Mouse (Mus musculus): Measurements from ENCODE around the gene Lgi4. TPM values are rescaled to one million over a fixed set of nuclear protein-coding genes. Genes with fewer than 3 reads are reported as not detected.
A peak's percentile ranks its signal among the peaks of the same experiment; 100 is the strongest.

Gene Lgi4
- polyA plus RNA-seq, 1 experiment from 2014 or later, result 1.7 TPM

GRCm38 (mm10) chr7:31114646-31115045 is 55.5 kb downstream of the Lgi4 start:
- ATAC-seq (ENCODE audit: insufficient read depth, low FRiP score), result 0 out of 2 replicates have a peak, but pooled peaks have one; percentile 4
- H3K4me3 ChIP-seq (replicated peaks; ENCODE audit: low read length), result peak overlapping the region; percentile 37
- H3K4me2 ChIP-seq (ENCODE audit: low read depth, low read length), result peak overlapping the region; percentile 56
- H3K36me3 ChIP-seq (ENCODE audit: control insufficient read depth, insufficient read depth, low read length), result no peaks in the 10 kb centered on the region
- peak overlapping the region; percentile 76 for H3K27ac ChIP-seq (ENCODE audit: low read length)
- 42% methylated on average over 10 of the region's 10 CpGs for WGBS
- peaks cover 15% of the 10 kb centered on the region for H3K4me1 ChIP-seq (ENCODE audit: control insufficient read depth, insufficient read depth, low read length)
- no peaks in the 10 kb centered on the region for H3K9me3 ChIP-seq (replicated peaks; ENCODE audit: control insufficient read depth, low read length)
- H3K27me3 ChIP-seq (ENCODE audit: control insufficient read depth, insufficient read depth, low read length), result no peaks in the 10 kb centered on the region
- peak overlapping the region; percentile 66 for H3K9ac ChIP-seq (ENCODE audit: low read length)

DNA sequence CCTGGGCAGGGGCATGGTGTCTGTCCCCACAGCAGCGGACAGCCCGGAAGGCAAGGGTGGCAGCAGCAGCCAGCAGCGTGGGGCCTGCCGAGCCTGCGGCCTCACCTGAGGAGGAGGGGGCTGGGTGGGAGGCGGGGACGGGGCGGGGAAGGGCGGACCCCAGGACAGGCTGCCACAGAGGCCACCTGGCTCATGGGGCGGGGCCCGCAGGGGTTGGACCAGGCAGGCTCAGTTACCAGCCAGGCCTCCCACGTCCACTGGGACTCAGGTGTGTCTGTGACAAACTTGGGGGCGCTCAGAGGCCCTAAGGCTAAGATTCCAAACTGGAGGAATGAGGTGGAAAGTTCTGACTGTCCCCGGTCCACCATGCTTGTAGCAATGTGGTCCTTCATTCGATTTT is 56.0 kb downstream of the Lgi4 start, which contains the start of gene Hpn:
Gene Hpn (minus strand): TSS at position 109 of the 400 bp plus-strand sequence.
- no peaks in the 10 kb centered on the region for H3K36me3 ChIP-seq (ENCODE audit: control insufficient read depth, insufficient read depth, low read length)
- H3K9ac ChIP-seq (ENCODE audit: low read length), result peak within 1 kb of the TSS; percentile 66
- H3K4me1 ChIP-seq (ENCODE audit: control insufficient read depth, insufficient read depth, low read length), result peaks cover 15% of the 10 kb centered on the region
- ATAC-seq (ENCODE audit: insufficient read depth, low FRiP score), result peak; percentile 88
- H3K4me2 ChIP-seq (ENCODE audit: low read depth, low read length), result peak within 1 kb of the TSS; percentile 56
- H3K27me3 ChIP-seq (ENCODE audit: control insufficient read depth, insufficient read depth, low read length), result no peaks in the 10 kb centered on the region
- H3K9me3 ChIP-seq (replicated peaks; ENCODE audit: control insufficient read depth, low read length), result no peaks in the 10 kb centered on the region
- peak within 1 kb of the TSS; percentile 37 for H3K4me3 ChIP-seq (replicated peaks; ENCODE audit: low read length)
- H3K27ac ChIP-seq (ENCODE audit: low read length), result peak within 1 kb of the TSS; percentile 76
- 27% methylated on average over 15 of the region's 15 CpGs for WGBS

DNA sequence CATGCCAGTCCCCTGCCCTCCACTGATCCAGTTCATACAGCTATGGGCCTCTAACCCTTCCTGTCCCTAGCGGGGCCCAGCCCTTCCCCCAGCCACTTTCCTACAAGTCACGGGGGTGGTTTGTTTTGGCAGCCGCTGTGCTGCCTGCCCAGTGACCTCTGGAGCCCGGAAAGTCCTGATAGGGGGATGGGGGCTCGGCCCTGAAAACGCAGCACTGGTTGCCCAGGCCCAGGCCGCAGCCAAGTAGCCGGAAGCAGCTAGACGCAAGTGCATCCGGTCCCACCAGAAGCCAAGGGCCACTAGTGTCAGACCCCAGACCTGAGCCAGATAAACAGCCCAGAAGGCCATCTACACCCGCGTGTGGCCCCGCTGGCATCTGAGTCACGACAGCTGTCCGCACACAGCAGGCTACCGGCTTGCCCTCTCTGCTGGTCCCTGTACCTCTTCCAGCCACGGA is 56.5 kb downstream of the Lgi4 start:
- peak; percentile 70 for ATAC-seq (ENCODE audit: insufficient read depth, low FRiP score)
- peak overlapping the region; percentile 66 for H3K27ac ChIP-seq (ENCODE audit: low read length)
- no peak overlapping the region for H3K4me3 ChIP-seq (replicated peaks; ENCODE audit: low read length)
- peaks cover 15% of the 10 kb centered on the region for H3K4me1 ChIP-seq (ENCODE audit: control insufficient read depth, insufficient read depth, low read length)
- H3K9ac ChIP-seq (ENCODE audit: low read length), result peak overlapping the region; percentile 66
- H3K27me3 ChIP-seq (ENCODE audit: control insufficient read depth, insufficient read depth, low read length), result no peaks in the 10 kb centered on the region
- no peaks in the 10 kb centered on the region for H3K36me3 ChIP-seq (ENCODE audit: control insufficient read depth, insufficient read depth, low read length)
- 20% methylated on average over 17 of the region's 17 CpGs for WGBS
- peak overlapping the region; percentile 56 for H3K4me2 ChIP-seq (ENCODE audit: low read depth, low read length)
- no peaks in the 10 kb centered on the region for H3K9me3 ChIP-seq (replicated peaks; ENCODE audit: control insufficient read depth, low read length)

- Histone ChIP-seq H3K36me3 (ENCODE audit: control insufficient read depth, insufficient read depth, low read length) (no peaks in the 10 kb centered on the region), H3K9ac (ENCODE audit: low read length) (no peak overlapping the region), H3K9me3 (replicated peaks; ENCODE audit: control insufficient read depth, low read length) (no peaks in the 10 kb centered on the region), H3K4me2 (ENCODE audit: low read depth, low read length) (no peak overlapping the region), H3K27me3 (ENCODE audit: control insufficient read depth, insufficient read depth, low read length) (no peaks in the 10 kb centered on the region), H3K4me3 (replicated peaks; ENCODE audit: low read length) (no peak overlapping the region), H3K27ac (ENCODE audit: low read length) (no peak overlapping the region), H3K4me1 (ENCODE audit: control insufficient read depth, insufficient read depth, low read length) (peaks cover 15% of the 10 kb centered on the region)
- no peak for ATAC-seq (ENCODE audit: insufficient read depth, low FRiP score)
- WGBS, result 44% methylated on average over 15 of the region's 16 CpGs
These were observed 57.6 kb downstream of the Lgi4 start for GRCm38 (mm10) chr7:31116721-31117145.

GRCm38 (mm10) chr7:31117465-31117864 is 58.3 kb downstream of the Lgi4 start:
- Histone ChIP-seq H3K9ac (ENCODE audit: low read length) (no peak overlapping the region), H3K27ac (ENCODE audit: low read length) (no peak overlapping the region), H3K4me3 (replicated peaks; ENCODE audit: low read length) (no peak overlapping the region), H3K4me2 (ENCODE audit: low read depth, low read length) (no peak overlapping the region), H3K9me3 (replicated peaks; ENCODE audit: control insufficient read depth, low read length) (no peaks in the 10 kb centered on the region), H3K36me3 (ENCODE audit: control insufficient read depth, insufficient read depth, low read length) (no peaks in the 10 kb centered on the region), H3K27me3 (ENCODE audit: control insufficient read depth, insufficient read depth, low read length) (no peaks in the 10 kb centered on the region), H3K4me1 (ENCODE audit: control insufficient read depth, insufficient read depth, low read length) (peaks cover 11% of the 10 kb centered on the region)
- WGBS, result 87% methylated on average over 11 of the region's 11 CpGs
- ATAC-seq (ENCODE audit: insufficient read depth, low FRiP score), result no peak

- no peaks in the 10 kb centered on the region for H3K9me3 ChIP-seq (replicated peaks; ENCODE audit: control insufficient read depth, low read length)
- no peaks in the 10 kb centered on the region for H3K36me3 ChIP-seq (ENCODE audit: control insufficient read depth, insufficient read depth, low read length)
- H3K4me1 ChIP-seq (ENCODE audit: control insufficient read depth, insufficient read depth, low read length), result peaks cover 11% of the 10 kb centered on the region
- no peak overlapping the region for H3K4me3 ChIP-seq (replicated peaks; ENCODE audit: low read length)
- H3K27me3 ChIP-seq (ENCODE audit: control insufficient read depth, insufficient read depth, low read length), result no peaks in the 10 kb centered on the region
- no peak for ATAC-seq (ENCODE audit: insufficient read depth, low FRiP score)
- H3K4me2 ChIP-seq (ENCODE audit: low read depth, low read length), result no peak overlapping the region
- WGBS, result 77% methylated on average over 7 of the region's 7 CpGs
- H3K27ac ChIP-seq (ENCODE audit: low read length), result no peak overlapping the region
- H3K9ac ChIP-seq (ENCODE audit: low read length), result no peak overlapping the region
These were observed 59.3 kb downstream of the Lgi4 start for GRCm38 (mm10) chr7:31118486-31118885.

GRCm38 (mm10) chr7:31119556-31119955 is 60.4 kb downstream of the Lgi4 start:
- Histone ChIP-seq H3K4me3 (replicated peaks; ENCODE audit: low read length) (no peak overlapping the region), H3K36me3 (ENCODE audit: control insufficient read depth, insufficient read depth, low read length) (no peaks in the 10 kb centered on the region), H3K4me1 (ENCODE audit: control insufficient read depth, insufficient read depth, low read length) (peaks cover 9% of the 10 kb centered on the region), H3K9ac (ENCODE audit: low read length) (no peak overlapping the region), H3K27ac (ENCODE audit: low read length) (no peak overlapping the region), H3K9me3 (replicated peaks; ENCODE audit: control insufficient read depth, low read length) (no peaks in the 10 kb centered on the region), H3K4me2 (ENCODE audit: low read depth, low read length) (no peak overlapping the region), H3K27me3 (ENCODE audit: control insufficient read depth, insufficient read depth, low read length) (no peaks in the 10 kb centered on the region)
- no peak for ATAC-seq (ENCODE audit: insufficient read depth, low FRiP score)
- 77% methylated on average over 5 of the region's 5 CpGs for WGBS

Small RNAs within 50 kb of the gene (microRNA-seq; reads per million reads assigned to microRNA genes)
- gene Mir7050, result not detected

Other genes starting within 250 kb of the Lgi4 start
- 8.2 and 11.6 TPM in 2 replicates for gene Ffar2, start 235.6 kb upstream of the Lgi4 start, polyA plus RNA-seq (2015; fragmentation: Nextera tagmentation; extraction: Ambion mirVana)
- gene Ffar3, start 203.2 kb upstream of the Lgi4 start, polyA plus RNA-seq (2015; fragmentation: Nextera tagmentation; extraction: Ambion mirVana), result 0.44 and 0.47 TPM in 2 replicates
- 0.17 TPM in 2 replicates for gene Ffar1, start 197.8 kb upstream of the Lgi4 start, polyA plus RNA-seq (2015; fragmentation: Nextera tagmentation; extraction: Ambion mirVana)
- 0.08 and 0.29 TPM in 2 replicates for gene Cd22, start 179.0 kb upstream of the Lgi4 start, polyA plus RNA-seq (2015; fragmentation: Nextera tagmentation; extraction: Ambion mirVana)
- 0.35 and 0.45 TPM in 2 replicates for gene Mag, start 144.5 kb upstream of the Lgi4 start, polyA plus RNA-seq (2015; fragmentation: Nextera tagmentation; extraction: Ambion mirVana)
- gene Hamp2, start 134.7 kb upstream of the Lgi4 start, polyA plus RNA-seq (2015; fragmentation: Nextera tagmentation; extraction: Ambion mirVana), result not detected in 2 replicates
- gene Hamp, start 115.3 kb upstream of the Lgi4 start, polyA plus RNA-seq (2015; fragmentation: Nextera tagmentation; extraction: Ambion mirVana), result 0.90 and 1.1 TPM in 2 replicates
- 12.8 and 16.0 TPM in 2 replicates for gene Usf2, start 102.5 kb upstream of the Lgi4 start, polyA plus RNA-seq (2015; fragmentation: Nextera tagmentation; extraction: Ambion mirVana)
- gene Lsr, start 85.9 kb upstream of the Lgi4 start, polyA plus RNA-seq (2015; fragmentation: Nextera tagmentation; extraction: Ambion mirVana), result 99.6 and 107 TPM in 2 replicates
- gene Fam187b, start 85.6 kb upstream of the Lgi4 start, polyA plus RNA-seq (2015; fragmentation: Nextera tagmentation; extraction: Ambion mirVana), result 8.8 and 10.0 TPM in 2 replicates
- 28.0 and 31.0 TPM in 2 replicates for gene Fxyd5, start 16.9 kb upstream of the Lgi4 start, polyA plus RNA-seq (2015; fragmentation: Nextera tagmentation; extraction: Ambion mirVana)
- gene Fxyd7, start 7.9 kb upstream of the Lgi4 start, polyA plus RNA-seq (2015; fragmentation: Nextera tagmentation; extraction: Ambion mirVana), result 22.2 and 25.8 TPM in 2 replicates
- gene Fxyd1, start 2.1 kb upstream of the Lgi4 start, polyA plus RNA-seq (2015; fragmentation: Nextera tagmentation; extraction: Ambion mirVana), result 127 and 129 TPM in 2 replicates
- 497 and 614 TPM in 2 replicates for gene Fxyd3, start 17.4 kb downstream of the Lgi4 start, polyA plus RNA-seq (2015; fragmentation: Nextera tagmentation; extraction: Ambion mirVana)
- 35.7 and 36.0 TPM in 2 replicates for gene Hpn, start 55.9 kb downstream of the Lgi4 start, polyA plus RNA-seq (2015; fragmentation: Nextera tagmentation; extraction: Ambion mirVana)
- gene Scn1b, start 67.7 kb downstream of the Lgi4 start, polyA plus RNA-seq (2015; fragmentation: Nextera tagmentation; extraction: Ambion mirVana), result 0.80 and 1.4 TPM in 2 replicates
- gene Gramd1a, start 96.6 kb downstream of the Lgi4 start, polyA plus RNA-seq (2015; fragmentation: Nextera tagmentation; extraction: Ambion mirVana), result 56.7 and 57.9 TPM in 2 replicates
- gene Scgb2b2, start 231.2 kb downstream of the Lgi4 start, polyA plus RNA-seq (2015; fragmentation: Nextera tagmentation; extraction: Ambion mirVana), result not detected in 2 replicates
- not detected in 2 replicates for gene Scgb1b2, start 232.5 kb downstream of the Lgi4 start, polyA plus RNA-seq (2015; fragmentation: Nextera tagmentation; extraction: Ambion mirVana)